Mouse (Mus musculus) heart, postnatal 0 days (tissue): ENCODE results near the gene Schip1.

Experiments
- CTCF ChIP-seq: IDR thresholded peaks from 2 replicates; pipeline ENCODE4 v1.5.1; 2016; ENCODE audit warnings: antibody characterized with exemption, control low read depth, low read depth
- EP300 ChIP-seq: IDR thresholded peaks from 2 replicates; pipeline ENCODE4 v1.6.1; 2016; ENCODE audit warnings: antibody characterized with exemption, low read depth

DNA sequence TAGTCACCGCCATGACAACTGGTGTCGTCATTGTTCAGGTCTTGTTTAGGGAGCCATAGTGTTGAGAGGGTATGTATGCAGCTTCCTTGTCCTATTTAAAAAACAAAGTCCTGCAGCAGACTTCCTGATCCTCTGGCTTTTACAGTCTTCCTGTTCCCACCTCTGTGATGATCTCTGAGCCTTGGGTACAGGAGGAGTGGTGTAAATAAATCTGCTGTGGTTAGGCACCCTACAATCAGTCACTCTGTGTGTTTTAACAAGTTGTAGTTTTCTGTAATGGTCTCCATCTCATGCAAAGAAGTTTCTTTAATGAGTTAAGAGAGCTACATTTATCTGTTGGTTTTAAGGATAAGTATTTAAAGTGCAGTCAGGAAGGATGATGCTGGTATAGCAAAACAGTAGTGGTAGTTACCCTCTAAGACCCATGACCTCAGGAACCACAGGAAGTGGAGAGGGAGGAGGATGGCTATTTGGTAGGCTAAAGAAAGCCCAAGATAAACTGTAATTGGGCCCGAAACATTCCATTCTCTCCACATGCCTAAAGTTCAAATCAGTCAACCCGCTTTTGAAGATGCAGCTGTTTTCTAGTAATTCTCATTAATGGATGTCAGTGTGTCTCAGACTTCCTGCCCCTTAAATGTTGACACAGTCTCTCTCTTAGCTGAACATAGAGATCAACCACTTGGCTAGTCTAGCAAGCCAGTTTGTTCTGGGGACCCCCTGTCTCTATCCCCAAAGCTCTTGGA lies 592.2 kb downstream of the Schip1 start:
- TF ChIP-seq CTCF, result no peak
- no peak for TF ChIP-seq EP300
